ENCODE assay signal across 14 mouse cellular contexts in genomic region chr14:73048937-73049336, GRCm38 (mm10). TPM values are rescaled to one million over a fixed set of nuclear protein-coding genes. Genes with fewer than 3 reads are reported as not detected.
DNase-seq lines count a peak whose midpoint lies in the region; ATAC-seq lines count a peak whose summit lies in the region.
"Had no signal": no experiment of that assay in that cellular context is flagged by ENCODE, and none has a peak within 500 bp of the region (broad histone marks: within the 10 kb centered on the region; RNA-seq: fewer than 3 reads in every experiment).

TSS of gene Cysltr2 (minus strand) at chr14:73049114.

- H3K4me1 ChIP-seq in lung, embryonic 16.5 days (replicated peaks; ENCODE audit: control insufficient read depth, insufficient read depth, low read length) = no peaks in the 10 kb centered on the region
- H3K4me1 ChIP-seq: forebrain, embryonic 15.5 days; heart, embryonic 15.5 days had no signal

- no peak within 1 kb of the TSS for H3K9ac ChIP-seq in lung, embryonic 16.5 days (ENCODE audit: low read length)
- H3K9ac ChIP-seq: forebrain, embryonic 15.5 days; heart, embryonic 15.5 days; lung, embryonic 14.5 days had no signal

- no peaks in the 10 kb centered on the region for H3K27me3 ChIP-seq in lung, embryonic 16.5 days (ENCODE audit: control insufficient read depth, insufficient read depth, low read depth, low read length)
- H3K27me3 ChIP-seq in splenic B cell, adult 2 months (ENCODE audit: control insufficient read depth, insufficient read depth, low read length, poor library complexity, severe bottlenecking) = no peaks in the 10 kb centered on the region
- H3K27me3 ChIP-seq: forebrain, embryonic 15.5 days had no signal

- no peak within 1 kb of the TSS for H3K4me3 ChIP-seq in lung, embryonic 16.5 days (ENCODE audit: low read length)
- H3K4me3 ChIP-seq: forebrain, embryonic 15.5 days; heart, embryonic 15.5 days had no signal

- intact Hi-C loops in left cerebral cortex, postnatal 14 days (cut with DNase I) = no loop called here

- H3K4me2 ChIP-seq in lung, embryonic 16.5 days (ENCODE audit: low read depth, low read length) = peak within 1 kb of the TSS; percentile 22; the same call in 1 of the 2 replicates
- H3K4me2 ChIP-seq: forebrain, embryonic 15.5 days; heart, embryonic 15.5 days; lung, embryonic 14.5 days had no signal

- WGBS in lung, embryonic 16.5 days = 40% methylated on average over 6 of the region's 6 CpGs

- no peaks in the 10 kb centered on the region for H3K9me3 ChIP-seq in lung, embryonic 16.5 days (ENCODE audit: control insufficient read depth, low read length)
- H3K9me3 ChIP-seq: forebrain, embryonic 15.5 days; heart, embryonic 15.5 days had no signal

- no peak for ATAC-seq in lung, embryonic 16.5 days (ENCODE audit: low read depth)
- peak; percentile 90 for ATAC-seq in activated CD4-positive, CD25-positive, alpha-beta regulatory T cell, adult 4 months
- ATAC-seq: forebrain, embryonic 15.5 days; hindbrain, postnatal 0 days had no signal

- DNase-seq in lung, postnatal 4 days = no peak
- peak; percentile 25 for DNase-seq in lung, postnatal 36 days
- peak; percentile 12 for DNase-seq in splenic B cell, adult 2 months (ENCODE audit: low read depth, low spot score)
- DNase-seq in adrenal gland, postnatal 25 days = no peak
- no peak for DNase-seq in left cerebral cortex, postnatal 14 days (ENCODE audit: low spot score in 2 of 2)
- DNase-seq in right cerebral cortex, postnatal 4 days = no peak
- DNase-seq: cerebellum, postnatal 10 days; gastrocnemius, postnatal 25 days; lung, embryonic 14.5 days had no signal

- H3K27ac ChIP-seq in lung, embryonic 16.5 days (ENCODE audit: low read length) = no peak within 1 kb of the TSS
- H3K27ac ChIP-seq: forebrain, embryonic 15.5 days; heart, embryonic 15.5 days; hindbrain, postnatal 0 days had no signal

- no peaks in the 10 kb centered on the region for H3K36me3 ChIP-seq in lung, embryonic 16.5 days (ENCODE audit: control insufficient read depth, insufficient read depth, low read length)
- H3K36me3 ChIP-seq in splenic B cell, adult 2 months (ENCODE audit: control insufficient read depth, insufficient read depth, low read length, poor library complexity, severe bottlenecking) = no peaks in the 10 kb centered on the region
- H3K36me3 ChIP-seq: forebrain, embryonic 15.5 days; heart, embryonic 15.5 days had no signal

RNA-seq across cellular contexts. Expression of gene Cysltr2, which starts in this region (rescaled TPM):
- polyA plus RNA-seq in lung, embryonic 16.5 days (2015; fragmentation: Nextera tagmentation; extraction: Ambion mirVana) = 0.60 and 1.2 TPM in 2 replicates
- polyA plus RNA-seq in activated CD4-positive, CD25-positive, alpha-beta regulatory T cell, adult 4 months (2017; shearing (Covaris generic)) = 10 to 100 TPM; 24.1 to 26.9 TPM
- 1.7 TPM in 1 of 2 replicates, not detected in the other for total RNA-seq in adrenal gland, postnatal 25 days (2021)
- 1 to 10 TPM; 1.8 to 2.6 TPM for total RNA-seq in left cerebral cortex, postnatal 14 days (2021)
- total RNA-seq: gastrocnemius, postnatal 25 days; hindbrain, postnatal 0 days had no signal
- polyA plus RNA-seq: forebrain, embryonic 15.5 days; heart, embryonic 15.5 days; lung, embryonic 14.5 days had no signal

Comparison
In these comparisons a context has a peak if more than half of its experiments do, and no peak if none do; other contexts are left out.
1. RNA of gene Cysltr2 (polyA plus RNA-seq): 24.1 to 26.9 TPM in activated CD4-positive, CD25-positive, alpha-beta regulatory T cell, adult 4 months; 0.60 to 1.2 TPM in lung, embryonic 16.5 days; every median in the first group is over 10 times any median in the second.
2. DNase-seq: peak in lung, postnatal 36 days (single experiment) and splenic B cell, adult 2 months (single experiment); none in lung, postnatal 4 days (0 of 2), adrenal gland, postnatal 25 days (single experiment), left cerebral cortex, postnatal 14 days (0 of 2) and right cerebral cortex, postnatal 4 days (single experiment).